Mouse (Mus musculus) ovary, postnatal 36 days (tissue): ENCODE measurements around the gene Gm13279.
A peak's percentile ranks its signal among the peaks of the same experiment; 100 is the strongest.
"Not testable (repeated sequence)": the region's sequence is repeated elsewhere in the genome, so short reads cannot be mapped to it uniquely, and the experiment has no call there.

Experiments used
- DNase-seq: peaks from one replicate; pipeline ENCODE4 v3.0.0; 2022; ENCODE audit warnings: low spot score, mixed read lengths

Gene Gm13279

DNA sequence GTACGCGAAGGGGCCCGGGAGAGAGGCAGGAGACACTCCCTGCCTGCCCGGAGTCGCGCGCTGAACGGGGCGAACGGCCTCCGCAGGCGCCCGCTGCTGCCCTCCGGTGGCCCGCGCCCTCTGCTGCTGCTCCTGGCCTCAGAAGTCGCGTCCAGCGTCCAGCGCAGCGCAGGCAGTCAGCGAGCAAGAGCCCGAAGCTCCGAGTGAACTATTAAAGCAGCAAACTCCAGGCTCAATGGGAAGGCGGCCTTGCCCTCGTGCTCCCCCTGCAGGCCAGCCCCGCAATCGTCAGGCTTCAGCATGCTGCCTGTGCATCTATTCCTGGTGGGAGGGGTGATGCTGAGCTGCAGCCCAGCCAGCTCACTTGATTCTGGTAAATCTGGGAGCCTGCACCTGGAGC is at the start of gene Gm13279:
Gene Gm13279, plus strand, starts transcription at position 301 of the 400 bp plus-strand sequence.
- not testable (repeated sequence) for DNase-seq

DNA sequence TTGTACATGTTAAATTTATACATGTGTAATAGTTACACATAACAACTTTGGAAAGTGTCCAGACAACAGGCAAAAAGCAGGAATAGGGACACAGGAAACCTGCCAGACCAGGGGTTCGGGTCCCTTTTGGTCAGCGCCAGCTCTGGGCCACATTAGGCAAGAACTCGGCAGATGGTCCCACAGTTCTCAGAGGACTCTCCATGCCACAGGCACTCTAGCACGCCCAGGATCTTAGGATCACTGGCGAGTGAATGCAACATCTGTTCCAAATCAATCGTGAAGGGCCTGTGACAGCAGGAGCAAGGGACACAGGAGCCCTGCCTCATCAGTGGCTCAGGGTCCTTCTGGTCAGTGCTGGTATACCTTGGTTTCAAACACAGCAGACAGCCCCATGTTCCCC is 47.3 kb upstream of the Gm13279 start:
- DNase-seq: no peak

DNA sequence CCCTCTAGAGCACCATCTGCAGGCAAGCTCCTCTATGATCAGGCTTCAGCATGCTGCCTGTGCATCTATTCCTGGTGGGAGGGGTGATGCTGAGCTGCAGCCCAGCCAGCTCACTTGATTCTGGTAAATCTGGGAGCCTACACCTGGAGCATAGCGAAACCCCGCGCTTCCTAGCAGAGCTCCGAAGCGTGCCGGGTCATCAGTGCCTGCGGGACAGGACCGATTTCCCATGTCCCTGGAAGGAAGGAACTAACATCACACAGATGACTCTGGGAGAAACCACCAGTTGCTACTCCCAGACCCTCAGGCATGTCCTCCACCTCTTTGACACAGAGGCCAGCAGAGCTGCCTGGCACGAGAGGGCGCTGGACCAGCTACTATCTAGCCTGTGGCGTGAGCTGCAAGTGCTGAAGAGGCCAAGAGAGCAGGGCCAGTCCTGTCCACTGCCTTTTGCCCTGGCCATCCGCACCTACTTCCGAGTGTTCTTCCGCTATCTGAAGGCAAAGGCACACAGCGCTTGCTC is 42.3 kb upstream of the Gm13279 start, which contains the start of gene Gm13271:
Gene Gm13271, plus strand, starts transcription at position 51 of the 523 bp plus-strand sequence.
- DNase-seq: peak; percentile 67

DNA sequence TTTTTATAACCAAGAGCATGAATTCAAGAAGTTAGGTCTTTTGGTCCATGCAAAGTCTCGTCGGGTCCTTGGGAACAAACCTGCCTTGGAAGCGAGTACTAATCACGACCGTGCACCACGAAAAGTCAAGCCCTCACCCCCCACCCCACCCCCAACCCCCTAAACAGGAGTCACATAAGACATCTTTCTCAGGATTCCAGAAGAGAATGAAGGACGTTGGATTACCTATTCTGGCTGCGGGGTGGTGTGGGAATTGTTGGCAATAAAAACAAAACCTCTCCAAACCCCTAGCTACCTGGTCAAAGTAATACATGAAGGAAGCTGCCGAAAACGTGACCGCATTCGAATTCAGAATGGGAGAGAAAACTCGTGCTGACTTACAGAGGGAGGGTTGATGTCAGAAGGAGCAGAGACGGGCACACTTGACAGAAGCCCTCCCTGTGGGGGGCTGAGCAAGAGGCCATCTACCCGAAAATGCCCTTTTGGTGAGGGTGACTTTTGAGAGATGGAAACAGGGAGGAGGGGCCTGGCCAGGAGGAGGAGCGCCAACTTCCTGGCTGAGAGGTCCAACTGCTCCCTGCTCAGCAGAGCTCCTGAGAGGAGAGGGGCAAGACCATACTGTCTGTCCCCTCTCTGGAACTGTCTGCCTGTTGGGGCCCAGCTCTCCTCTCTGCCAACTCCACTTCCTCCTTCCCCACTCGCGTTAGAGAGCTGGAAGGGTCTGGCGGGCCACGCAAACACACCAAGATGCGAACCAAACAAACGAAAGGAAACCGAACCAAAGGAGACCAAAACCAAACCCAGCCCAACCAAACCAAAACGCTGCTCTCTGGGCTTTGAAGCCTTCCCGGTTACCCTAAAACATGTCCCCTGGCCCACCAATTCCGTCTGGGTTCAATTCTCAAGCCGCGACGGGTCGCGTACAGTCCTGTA is 40.4 kb upstream of the Gm13279 start:
- DNase-seq: not testable (repeated sequence)

DNA sequence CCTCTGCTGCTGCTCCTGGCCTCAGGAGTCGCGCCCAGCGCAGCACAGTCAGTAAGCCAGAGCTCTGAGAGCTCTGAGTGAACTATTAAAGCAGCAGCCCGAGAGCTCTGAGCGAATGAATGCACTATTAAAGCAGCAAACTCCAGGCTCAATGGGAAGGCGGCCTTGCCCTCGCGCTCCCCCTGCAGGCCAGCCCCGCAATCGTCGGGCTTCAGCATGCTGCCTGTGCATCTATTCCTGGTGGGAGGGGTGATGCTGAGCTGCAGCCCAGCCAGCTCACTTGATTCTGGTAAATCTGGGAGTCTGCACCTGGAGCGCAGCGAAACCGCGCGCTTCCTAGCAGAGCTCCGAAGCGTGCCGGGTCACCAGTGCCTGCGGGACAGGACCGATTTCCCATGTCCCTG is 39.6 kb upstream of the Gm13279 start:
- DNase-seq: peak; percentile 88

DNA sequence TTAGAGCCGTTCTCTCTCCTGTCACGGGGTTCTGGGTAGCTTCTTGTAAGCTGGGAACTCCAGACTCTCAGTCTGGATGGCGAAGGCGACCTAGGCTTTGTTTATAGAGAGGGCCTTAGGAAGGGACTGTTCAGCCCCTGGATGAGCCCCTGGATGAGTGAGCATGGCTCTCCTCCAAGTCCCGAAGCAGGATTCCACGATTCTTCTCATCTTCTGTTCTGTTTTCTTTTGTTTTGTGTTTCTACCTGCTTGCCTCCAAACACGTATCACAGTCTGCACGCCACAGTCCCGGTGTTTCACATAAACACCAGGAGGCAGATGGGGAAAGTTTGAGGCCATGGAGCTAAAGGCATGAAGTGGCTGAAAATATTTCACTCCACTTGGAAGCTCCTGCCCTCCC is 38.4 kb upstream of the Gm13279 start:
- DNase-seq: not testable (repeated sequence)

DNA sequence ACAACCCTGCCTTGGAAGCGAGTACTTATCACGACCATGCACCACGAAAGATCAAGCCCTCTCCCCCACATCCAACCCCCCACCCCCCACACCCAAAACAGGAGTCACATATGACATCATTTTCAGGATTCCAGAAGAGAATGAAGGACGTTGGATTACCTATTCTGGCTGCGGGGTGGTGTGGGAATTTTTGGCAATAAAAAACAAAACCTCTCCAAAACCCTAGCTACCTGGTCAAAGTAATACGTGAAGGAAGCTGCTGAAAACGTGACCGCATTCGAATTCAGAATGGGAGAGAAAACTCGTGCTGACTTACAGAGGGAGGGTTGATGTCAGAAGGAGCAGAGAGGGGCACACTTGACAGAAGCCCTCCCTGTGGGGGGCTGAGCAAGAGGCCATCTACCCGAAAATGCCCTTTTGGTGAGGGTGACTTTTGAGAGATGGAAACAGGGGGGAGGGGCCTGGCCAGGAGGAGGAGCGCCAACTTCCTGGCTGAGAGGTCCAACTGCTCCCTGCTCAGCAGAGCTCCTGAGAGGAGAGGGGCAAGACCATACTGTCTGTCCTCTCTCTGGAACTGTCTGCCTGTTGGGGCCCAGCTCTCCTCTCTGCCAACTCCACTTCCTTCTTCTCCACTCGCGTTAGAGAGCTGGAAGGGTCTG is 37.5 kb upstream of the Gm13279 start, which contains the start of gene Gm13283:
Gene Gm13283, plus strand, starts transcription at position 510 of the 659 bp plus-strand sequence.
- DNase-seq: not testable (repeated sequence)

DNA sequence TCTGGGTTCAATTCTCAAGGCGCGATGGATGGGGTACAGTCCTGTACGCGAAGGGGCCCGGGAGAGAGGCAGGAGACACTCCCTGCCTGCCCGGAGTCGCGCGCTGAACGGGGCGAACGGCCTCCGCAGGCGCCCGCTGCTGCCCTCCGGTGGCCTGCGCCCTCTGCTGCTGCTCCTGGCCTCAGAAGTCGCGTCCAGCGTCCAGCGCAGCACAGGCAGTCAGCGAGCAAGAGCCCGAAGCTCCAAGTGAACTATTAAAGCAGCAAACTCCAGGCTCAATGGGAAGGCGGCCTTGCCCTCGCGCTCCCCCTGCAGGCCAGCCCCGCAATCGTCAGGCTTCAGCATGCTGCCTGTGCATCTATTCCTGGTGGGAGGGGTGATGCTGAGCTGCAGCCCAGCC is 36.8 kb upstream of the Gm13279 start:
- DNase-seq: peak; percentile 83

DNA sequence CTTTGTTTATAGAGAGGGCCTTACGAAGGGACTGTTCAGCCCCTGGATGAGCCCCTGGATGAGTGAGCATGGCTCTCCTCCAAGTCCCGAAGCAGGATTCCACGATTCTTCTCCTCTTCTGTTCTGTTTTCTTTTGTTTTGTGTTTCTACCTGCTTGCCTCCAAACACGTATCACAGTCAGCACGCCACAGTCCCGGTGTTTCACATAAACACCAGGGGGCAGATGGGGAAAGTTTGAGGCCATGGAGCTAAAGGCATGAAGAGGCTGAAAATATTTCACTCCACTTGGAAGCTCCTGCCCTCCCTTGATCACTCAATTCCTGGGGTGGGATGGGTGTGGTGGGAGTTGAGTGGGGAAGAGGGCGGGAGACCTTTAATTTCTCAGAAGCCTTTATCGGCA is 35.4 kb upstream of the Gm13279 start:
- peak; percentile 61 for DNase-seq

DNA sequence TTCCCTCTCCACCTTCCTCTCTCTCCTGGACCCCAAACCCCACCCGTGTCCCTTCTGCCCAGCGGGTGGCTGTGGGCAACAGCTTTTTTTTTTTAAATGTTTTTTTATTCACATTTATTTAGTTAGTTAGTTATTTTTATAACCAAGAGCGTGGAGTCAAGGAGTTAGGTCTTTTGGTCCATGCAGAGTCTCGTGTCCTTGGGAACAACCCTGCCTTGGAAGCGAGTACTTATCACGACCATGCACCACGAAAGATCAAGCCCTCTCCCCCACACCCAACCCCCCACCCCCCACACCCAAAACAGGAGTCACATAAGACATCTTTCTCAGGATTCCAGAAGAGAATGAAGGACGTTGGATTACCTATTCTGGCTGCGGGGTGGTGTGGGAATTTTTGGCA is 34.9 kb upstream of the Gm13279 start:
- DNase-seq: not testable (repeated sequence)

DNA sequence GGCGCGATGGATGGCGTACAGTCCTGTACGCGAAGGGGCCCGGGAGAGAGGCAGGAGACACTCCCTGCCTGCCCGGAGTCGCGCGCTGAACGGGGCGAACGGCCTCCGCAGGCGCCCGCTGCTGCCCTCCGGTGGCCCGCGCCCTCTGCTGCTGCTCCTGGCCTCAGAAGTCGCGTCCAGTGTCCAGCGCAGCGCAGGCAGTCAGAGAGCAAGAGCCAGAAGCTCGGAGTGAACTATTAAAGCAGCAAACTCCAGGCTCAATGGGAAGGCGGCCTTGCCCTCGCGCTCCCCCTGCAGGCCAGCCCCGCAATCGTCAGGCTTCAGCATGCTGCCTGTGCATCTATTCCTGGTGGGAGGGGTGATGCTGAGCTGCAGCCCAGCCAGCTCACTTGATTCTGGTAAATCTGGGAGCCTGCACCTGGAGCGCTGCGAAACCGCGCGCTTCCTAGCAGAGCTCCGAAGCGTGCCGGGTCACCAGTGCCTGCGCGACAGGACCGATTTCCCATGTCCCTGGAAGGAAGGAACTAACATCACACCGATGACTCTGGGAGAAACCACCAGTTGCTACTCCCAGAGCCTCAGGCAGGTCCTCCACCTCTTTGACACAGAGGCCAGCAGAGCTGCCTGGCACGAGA is 33.7 kb upstream of the Gm13279 start:
- peak; percentile 60 for DNase-seq

DNA sequence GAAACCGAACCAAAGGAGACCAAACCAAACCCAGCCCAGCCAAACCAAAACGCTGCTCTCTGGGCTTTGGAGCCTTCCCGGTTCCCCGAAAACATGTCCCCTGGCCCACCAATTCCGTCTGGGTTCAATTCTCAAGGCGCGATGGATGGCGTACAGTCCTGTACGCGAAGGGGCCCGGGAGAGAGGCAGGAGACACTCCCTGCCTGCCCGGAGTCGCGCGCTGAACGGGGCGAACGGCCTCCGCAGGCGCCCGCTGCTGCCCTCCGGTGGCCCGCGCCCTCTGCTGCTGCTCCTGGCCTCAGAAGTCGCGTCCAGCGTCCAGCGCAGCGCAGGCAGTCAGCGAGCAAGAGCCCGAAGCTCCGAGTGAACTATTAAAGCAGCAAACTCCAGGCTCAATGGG is 23.7 kb upstream of the Gm13279 start, which contains the start of gene Gm13290:
Gene Gm13290, plus strand, starts transcription at position 301 of the 400 bp plus-strand sequence.
- DNase-seq: not testable (repeated sequence)

DNA sequence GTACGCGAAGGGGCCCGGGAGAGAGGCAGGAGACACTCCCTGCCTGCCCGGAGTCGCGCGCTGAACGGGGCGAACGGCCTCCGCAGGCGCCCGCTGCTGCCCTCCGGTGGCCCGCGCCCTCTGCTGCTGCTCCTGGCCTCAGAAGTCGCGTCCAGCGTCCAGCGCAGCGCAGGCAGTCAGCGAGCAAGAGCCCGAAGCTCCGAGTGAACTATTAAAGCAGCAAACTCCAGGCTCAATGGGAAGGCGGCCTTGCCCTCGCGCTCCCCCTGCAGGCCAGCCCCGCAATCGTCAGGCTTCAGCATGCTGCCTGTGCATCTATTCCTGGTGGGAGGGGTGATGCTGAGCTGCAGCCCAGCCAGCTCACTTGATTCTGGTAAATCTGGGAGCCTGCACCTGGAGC is 20.6 kb upstream of the Gm13279 start, which contains the start of gene Gm13289:
Gene Gm13289, plus strand, starts transcription at position 301 of the 400 bp plus-strand sequence.
- DNase-seq: not testable (repeated sequence)

DNA sequence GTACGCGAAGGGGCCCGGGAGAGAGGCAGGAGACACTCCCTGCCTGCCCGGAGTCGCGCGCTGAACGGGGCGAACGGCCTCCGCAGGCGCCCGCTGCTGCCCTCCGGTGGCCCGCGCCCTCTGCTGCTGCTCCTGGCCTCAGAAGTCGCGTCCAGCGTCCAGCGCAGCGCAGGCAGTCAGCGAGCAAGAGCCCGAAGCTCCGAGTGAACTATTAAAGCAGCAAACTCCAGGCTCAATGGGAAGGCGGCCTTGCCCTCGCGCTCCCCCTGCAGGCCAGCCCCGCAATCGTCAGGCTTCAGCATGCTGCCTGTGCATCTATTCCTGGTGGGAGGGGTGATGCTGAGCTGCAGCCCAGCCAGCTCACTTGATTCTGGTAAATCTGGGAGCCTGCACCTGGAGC is 17.6 kb upstream of the Gm13279 start, which contains the start of gene Gm13272:
Gene Gm13272, plus strand, starts transcription at position 301 of the 400 bp plus-strand sequence.
- DNase-seq: not testable (repeated sequence)

DNA sequence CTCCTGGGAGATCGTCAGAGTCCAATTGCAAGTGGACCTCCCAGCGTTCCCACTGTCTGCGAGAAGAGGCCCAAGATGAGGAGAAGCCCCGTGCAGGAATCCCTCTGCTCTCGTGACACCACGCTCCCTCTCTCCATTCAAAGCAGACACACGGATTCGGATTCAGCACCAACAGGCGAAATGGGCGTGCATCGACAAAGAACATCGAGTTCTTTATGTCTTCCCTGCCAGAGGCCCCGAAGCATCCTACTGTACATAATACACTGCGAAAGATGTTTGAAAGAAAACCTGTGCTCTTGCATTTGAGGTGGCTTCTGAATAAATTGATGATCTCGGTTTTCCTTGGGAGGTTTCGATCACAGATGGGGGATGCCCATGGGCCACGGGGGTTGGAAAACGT is 16.9 kb upstream of the Gm13279 start:
- not testable (repeated sequence) for DNase-seq

DNA sequence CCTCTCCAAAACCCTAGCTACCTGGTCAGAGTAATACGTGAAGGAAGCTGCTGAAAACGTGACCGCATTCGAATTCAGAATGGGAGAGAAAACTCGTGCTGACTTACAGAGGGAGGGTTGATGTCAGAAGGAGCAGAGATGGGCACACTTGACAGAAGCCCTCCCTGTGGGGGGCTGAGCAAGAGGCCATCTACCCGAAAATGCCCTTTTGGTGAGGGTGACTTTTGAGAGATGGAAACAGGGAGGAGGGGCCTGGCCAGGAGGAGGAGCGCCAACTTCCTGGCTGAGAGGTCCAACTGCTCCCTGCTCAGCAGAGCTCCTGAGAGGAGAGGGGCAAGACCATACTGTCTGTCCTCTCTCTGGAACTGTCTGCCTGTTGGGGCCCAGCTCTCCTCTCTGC is 15.4 kb upstream of the Gm13279 start, which contains the start of gene Ifnz:
Gene Ifnz, plus strand, starts transcription at position 301 of the 400 bp plus-strand sequence.
- not testable (repeated sequence) for DNase-seq

DNA sequence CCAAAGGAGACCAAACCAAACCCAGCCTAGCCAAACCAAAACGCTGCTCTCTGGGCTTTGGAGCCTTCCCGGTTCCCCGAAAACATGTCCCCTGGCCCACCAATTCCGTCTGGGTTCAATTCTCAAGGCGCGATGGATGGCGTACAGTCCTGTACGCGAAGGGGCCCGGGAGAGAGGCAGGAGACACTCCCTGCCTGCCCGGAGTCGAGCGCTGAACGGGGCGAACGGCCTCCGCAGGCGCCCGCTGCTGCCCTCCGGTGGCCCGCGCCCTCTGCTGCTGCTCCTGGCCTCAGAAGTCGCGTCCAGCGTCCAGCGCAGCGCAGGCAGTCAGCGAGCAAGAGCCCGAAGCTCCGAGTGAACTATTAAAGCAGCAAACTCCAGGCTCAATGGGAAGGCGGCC is 14.9 kb upstream of the Gm13279 start:
- peak; percentile 31 for DNase-seq

DNA sequence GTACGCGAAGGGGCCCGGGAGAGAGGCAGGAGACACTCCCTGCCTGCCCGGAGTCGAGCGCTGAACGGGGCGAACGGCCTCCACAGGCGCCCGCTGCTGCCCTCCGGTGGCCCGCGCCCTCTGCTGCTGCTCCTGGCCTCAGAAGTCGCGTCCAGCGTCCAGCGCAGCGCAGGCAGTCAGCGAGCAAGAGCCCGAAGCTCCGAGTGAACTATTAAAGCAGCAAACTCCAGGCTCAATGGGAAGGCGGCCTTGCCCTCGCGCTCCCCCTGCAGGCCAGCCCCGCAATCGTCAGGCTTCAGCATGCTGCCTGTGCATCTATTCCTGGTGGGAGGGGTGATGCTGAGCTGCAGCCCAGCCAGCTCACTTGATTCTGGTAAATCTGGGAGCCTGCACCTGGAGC is 11.8 kb upstream of the Gm13279 start, which contains the start of gene Gm13276:
Gene Gm13276, plus strand, starts transcription at position 301 of the 400 bp plus-strand sequence.
- not testable (repeated sequence) for DNase-seq

DNA sequence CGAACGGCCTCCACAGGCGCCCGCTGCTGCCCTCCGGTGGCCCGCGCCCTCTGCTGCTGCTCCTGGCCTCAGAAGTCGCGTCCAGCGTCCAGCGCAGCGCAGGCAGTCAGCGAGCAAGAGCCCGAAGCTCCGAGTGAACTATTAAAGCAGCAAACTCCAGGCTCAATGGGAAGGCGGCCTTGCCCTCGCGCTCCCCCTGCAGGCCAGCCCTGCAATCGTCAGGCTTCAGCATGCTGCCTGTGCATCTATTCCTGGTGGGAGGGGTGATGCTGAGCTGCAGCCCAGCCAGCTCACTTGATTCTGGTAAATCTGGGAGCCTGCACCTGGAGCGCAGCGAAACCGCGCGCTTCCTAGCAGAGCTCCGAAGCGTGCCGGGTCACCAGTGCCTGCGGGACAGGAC is 8.8 kb upstream of the Gm13279 start, which contains the start of gene Gm13277:
Gene Gm13277, plus strand, starts transcription at position 231 of the 400 bp plus-strand sequence.
- peak; percentile 62 for DNase-seq

DNA sequence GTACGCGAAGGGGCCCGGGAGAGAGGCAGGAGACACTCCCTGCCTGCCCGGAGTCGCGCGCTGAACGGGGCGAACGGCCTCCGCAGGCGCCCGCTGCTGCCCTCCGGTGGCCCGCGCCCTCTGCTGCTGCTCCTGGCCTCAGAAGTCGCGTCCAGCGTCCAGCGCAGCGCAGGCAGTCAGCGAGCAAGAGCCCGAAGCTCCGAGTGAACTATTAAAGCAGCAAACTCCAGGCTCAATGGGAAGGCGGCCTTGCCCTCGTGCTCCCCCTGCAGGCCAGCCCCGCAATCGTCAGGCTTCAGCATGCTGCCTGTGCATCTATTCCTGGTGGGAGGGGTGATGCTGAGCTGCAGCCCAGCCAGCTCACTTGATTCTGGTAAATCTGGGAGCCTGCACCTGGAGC is 5.9 kb upstream of the Gm13279 start, which contains the start of gene Gm13278:
Gene Gm13278, plus strand, starts transcription at position 301 of the 400 bp plus-strand sequence.
- DNase-seq: not testable (repeated sequence)
